Mouse (Mus musculus): ENCODE data around the gene Bcl2l1.

- TF ChIP-seq POLR2A (IDR thresholded peaks at IDR 0.05; ENCODE audit: low read depth, low read length) = no peak
- TF ChIP-seq CTCF (IDR thresholded peaks at IDR 0.05; ENCODE audit: borderline replicate concordance, insufficient read depth, low read length) = no peak
These were observed 66.4 kb downstream of the Bcl2l1 start for GRCm38 (mm10) chr2:152765045-152765674.

All from embryonic fibroblast, embryonic 13.5 days (primary cell).